Mouse (Mus musculus): ENCODE data around the gene Caskin1.

DNA sequence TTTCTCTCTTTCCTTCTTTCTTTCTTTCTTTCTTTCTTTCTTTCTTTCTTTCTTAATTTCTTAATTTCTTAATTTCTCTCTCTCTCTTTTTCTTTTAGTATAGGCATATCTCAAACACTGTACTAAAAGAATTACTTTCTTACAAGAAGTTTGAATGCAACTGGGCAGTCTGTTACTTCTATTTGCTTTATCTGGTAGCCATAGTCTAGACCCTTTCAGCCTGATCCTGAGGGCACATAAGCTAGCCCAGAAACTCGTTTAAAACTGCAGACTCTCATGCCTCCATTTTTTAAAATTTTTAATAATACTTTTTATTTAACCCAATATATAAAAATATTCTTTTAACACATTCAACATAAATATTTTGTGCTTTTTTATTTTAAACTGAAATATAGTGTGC lies 9.0 kb upstream of the Caskin1 start:
- TF ChIP-seq POLR2A (IDR thresholded peaks at IDR 0.05; ENCODE audit: low read depth, low read length) (no peak), CTCF (IDR thresholded peaks at IDR 0.05; ENCODE audit: borderline replicate concordance, insufficient read depth, low read length) (no peak)

Data from embryonic fibroblast, embryonic 13.5 days (primary cell).